Mouse (Mus musculus) yolk sac, embryonic 10.5 days (tissue): ENCODE measurements around the gene Srp68.
A peak's percentile ranks its signal among the peaks of the same experiment; 100 is the strongest.

Source experiments
- DNase-seq: peaks from one replicate; pipeline ENCODE4 v3.0.0-alpha.2; 2017; ENCODE audit warnings: low spot score

The Srp68 gene

DNA sequence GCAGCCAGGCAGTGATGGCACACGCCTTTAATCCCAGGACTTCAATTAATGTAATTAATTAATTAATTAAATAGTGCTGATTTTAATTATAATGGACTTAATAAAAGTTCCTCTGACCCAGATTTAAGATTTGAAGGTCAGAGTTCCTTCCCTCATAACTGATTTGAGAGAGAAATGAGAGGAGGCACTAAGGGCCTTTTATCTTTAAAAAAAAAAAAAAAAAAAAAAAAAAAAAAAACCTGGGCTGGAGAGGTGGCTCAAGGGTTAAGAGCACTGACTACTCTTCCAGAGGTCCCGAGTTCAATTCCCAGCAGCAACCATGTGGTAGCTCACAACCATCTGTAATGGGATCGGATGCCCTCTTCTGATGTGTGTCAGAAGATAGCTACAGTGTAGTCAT is 65.4 kb downstream of the Srp68 start:
- no peak for DNase-seq

DNA sequence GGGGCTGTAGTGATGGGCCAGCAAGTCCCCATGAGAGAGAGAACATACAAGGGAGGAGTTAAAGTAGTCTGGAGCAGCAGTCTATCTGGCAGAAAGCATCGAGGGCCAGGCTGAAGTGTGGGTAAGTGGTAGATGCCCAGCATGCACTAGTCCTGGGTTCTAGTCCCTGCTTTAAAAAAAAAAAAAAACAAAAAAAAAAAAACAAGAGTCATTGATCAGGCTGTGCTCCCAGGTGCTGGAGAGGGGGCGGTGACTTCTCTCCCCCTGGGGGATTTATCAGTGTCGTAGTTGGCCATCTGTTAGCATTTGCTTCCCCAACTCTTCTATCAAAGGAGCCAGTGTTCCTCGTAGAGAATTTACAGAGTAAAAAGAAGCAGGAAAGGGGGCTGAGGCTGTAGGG is 67.3 kb downstream of the Srp68 start:
- DNase-seq, result no peak

DNA sequence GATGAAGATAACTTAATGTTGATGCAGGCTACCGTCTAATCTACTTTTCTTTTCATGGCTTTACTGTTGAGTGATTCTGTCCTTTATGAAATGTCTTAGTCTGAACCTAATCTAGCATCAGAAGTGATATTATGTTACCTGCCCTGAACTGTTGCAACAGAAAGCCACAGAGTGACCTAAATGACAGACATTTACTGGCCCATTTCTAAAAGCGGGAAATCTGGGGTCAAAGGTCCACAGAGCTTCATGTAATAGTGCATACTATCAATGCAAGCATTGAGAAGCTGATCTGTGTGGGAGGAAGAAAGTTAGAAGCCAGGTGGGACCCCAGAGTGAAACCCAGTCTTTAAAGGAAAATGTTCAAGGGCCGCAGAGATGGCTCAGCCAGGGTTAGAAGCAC is 70.9 kb downstream of the Srp68 start:
- no peak for DNase-seq

DNA sequence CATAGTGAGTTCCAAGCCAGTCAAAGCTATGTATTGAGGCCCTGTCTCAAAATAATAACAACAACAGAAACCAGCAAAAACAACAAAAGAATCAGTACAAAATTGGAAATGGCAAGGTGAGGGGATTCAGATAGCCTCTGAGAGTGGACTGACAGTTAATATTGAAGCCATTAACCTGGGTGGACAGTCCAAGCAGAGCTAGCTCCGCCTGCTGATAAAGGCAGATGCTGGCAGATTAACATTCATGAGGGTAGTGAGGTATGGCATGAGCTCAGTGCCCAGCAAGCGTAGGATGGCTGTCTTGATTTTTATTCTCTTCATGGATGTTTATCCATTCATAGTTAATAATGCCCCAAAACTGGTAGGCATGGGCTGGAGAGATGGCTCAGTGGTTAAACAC is 72.9 kb downstream of the Srp68 start:
- DNase-seq, result no peak

DNA sequence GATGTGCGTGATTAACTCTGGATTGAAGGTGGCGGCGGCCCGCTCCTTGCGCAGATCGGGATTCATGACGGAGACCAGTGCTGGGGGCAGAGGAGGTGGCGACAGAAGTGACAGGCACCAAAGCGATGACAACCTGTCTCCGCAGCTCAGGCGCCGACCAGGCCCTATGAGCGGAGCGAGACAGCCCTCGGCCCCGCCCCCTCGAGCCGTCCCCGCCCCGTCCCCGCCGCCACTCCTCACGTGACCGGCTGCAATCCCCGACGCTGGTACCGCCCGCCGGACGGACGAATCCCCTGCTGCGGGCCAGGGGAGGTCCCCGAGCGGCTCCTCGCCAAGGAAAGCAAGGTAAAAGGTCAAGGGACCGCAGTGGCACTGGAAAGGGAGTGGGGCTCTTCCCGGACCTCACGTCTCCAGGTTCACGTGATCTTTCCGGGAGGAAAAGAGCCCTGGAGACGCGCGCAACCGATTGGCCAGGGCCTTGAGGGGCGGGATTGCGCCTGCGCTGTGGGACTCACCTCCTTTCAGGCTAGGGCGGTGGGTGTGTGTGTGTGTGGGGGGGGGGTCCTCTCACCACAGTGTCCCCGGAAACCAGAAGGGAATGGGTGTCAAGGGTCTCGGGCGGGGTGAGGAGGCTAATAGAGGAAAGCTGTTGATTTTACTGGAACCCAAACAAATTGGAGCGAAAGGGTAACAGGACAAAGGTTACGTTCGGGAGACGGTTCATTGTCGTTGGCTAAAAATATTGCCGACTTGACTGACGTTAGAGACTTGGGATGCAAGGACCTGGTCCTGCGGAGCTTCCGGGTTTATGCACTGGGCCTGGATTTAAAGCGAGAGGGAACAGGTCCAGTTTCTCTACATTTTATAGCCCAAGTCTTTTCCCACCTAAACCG is 75.1 kb downstream of the Srp68 start, which contains the start of the genes Ten1 and Acox1:
Gene Ten1 (plus strand): TSS at position 217 of the 893 bp plus-strand sequence.
Gene Acox1 (minus strand): TSS at position 407 of the 893 bp plus-strand sequence.
- peak; percentile 99 for DNase-seq

DNA sequence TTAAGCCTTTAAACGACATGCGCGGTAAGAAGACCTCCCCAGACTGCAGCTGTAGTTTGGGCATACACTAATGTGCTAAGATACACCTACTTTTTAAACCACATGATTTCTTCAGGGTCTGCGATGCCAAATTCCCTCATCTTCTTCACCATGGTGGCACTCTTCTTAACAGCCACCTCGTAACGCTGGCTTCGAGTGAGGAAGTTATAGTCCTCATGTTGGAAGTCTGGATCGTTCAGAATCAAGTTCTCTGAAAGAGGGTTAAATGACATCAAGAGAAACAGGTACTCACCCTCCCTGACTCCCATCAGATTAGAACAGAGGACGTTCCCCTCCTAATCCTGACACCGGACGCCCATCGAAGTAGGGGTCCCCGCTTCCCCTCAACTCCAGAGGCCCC is 75.9 kb downstream of the Srp68 start:
- no peak for DNase-seq

DNA sequence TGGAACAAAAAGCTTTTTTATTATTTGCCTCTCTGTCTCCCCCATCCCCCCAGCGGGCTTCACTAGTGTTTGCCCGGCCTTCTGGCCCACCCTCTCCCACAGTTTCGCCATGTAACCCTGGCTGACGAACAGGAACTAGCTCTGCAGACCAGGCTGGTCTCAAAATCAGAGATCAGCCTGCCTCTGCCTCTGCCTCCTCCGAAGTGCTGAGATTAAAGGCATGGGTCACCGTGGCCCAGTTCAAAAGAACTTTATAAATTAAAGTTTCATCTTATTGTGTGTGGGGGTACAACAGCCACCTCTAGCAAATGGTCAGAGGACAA is 76.5 kb downstream of the Srp68 start:
- DNase-seq, result no peak

DNA sequence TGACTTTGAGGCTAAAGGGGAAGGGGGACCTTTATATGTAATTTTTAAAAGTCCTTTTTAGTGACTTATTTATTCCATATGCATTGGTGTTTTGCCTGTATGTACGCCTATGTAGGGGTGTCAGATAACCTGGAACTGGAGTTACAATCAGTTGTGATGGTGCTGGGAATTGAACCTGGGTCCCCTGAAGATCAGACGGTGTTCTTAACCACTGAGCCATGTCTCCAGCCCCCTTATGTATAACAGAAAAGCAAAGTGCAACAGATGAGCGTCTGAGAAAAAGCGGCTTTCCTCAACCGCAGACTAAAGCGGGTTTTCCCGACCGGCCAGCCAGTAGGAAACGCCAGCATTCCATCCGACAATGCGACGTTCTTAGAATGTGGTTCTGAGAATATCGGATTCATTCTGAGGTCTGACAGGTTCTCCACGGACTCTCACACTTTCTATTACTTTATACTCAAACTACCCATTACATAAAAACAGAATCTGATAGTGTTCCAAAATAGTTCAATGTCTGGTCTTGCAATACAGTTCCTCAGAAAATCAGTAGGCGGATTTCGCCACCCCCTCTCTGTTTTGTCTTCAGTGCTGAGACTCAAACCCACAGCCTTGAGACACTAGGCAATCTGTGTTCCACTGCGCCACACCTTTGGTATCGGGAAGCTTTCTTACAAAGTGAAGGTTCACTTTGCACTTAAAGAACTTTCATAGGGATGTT is 77.0 kb downstream of the Srp68 start:
- DNase-seq, result no peak

DNA sequence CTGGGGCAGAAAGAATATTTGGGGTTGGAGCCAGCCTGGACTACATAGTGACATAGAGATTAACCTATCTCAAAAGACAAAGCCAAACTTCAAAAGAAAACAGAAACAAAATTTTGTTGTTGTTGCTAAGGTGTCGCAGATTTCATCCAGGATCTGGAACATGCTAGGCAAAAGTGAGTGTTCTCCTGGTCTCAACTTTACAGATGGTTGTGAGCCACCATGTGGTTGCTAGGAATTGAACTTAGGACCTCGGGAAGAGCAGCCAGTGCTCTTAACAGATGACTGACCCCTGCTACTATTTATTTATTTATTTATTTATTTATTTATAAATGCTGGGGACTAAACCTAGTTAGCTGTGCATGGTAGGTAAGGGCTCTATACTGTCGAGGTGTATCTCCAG is 77.7 kb downstream of the Srp68 start:
- DNase-seq, result no peak

DNA sequence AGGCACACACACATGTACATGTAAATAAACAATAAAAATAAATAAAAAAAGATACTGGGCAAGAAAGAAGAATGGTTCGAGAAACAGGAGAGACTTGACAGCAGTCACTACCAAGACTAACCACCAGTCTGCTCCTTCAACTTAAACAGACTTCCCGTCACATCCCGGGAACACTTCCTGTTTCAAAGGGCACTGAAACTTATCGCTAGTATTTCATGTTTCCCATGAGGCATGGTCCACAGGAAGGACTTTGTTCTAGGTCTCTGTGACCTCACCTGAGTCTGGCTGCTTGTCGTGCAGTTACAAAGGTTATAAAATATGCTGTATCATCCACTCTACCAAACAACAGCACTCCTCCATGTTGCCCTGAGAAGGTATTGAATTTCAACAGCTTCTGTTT is 78.8 kb downstream of the Srp68 start:
- peak; percentile 76 for DNase-seq
